Comparison of ENCODE assay signal across 20 mouse cellular contexts in genomic region chr11:82929633-82929950, GRCm38 (mm10). TPM values are rescaled to one million over a fixed set of nuclear protein-coding genes. Genes with fewer than 3 reads are reported as not detected.
A peak's percentile ranks its signal among the peaks of the same experiment; 100 is the strongest.
DNase-seq lines count a peak whose midpoint lies in the region; ATAC-seq and TF ChIP-seq lines count a peak whose summit lies in the region.
"Had no signal": no experiment of that assay in that cellular context is flagged by ENCODE, and none has a peak within 500 bp of the region (broad histone marks: within the 10 kb centered on the region; RNA-seq: fewer than 3 reads in every experiment).

No protein-coding gene starts in this region.

- 33% methylated on average over 3 of the region's 3 CpGs for WGBS in lung, postnatal 0 days

- DNase-seq in gastrocnemius, adult 18-20 months (ENCODE audit: low spot score) = peak; percentile 28
- DNase-seq in gastrocnemius, postnatal 4 days (ENCODE audit: low spot score in 2 of 2) = no peak
- DNase-seq in lung, postnatal 0 days (ENCODE audit: low spot score) = peak; percentile 21
- DNase-seq in lung, postnatal 25 days (ENCODE audit: low spot score) = no peak
- DNase-seq in induced T-regulatory cell, adult 2 months (ENCODE audit: low read depth) = peak; percentile 29
- DNase-seq in frontal cortex, postnatal 10 days (ENCODE audit: low spot score in 2 of 2) = no peak
- DNase-seq: cerebellum, adult 11-12 months; heart, adult 18-20 months; lung, embryonic 14.5 days; right cerebral cortex, adult 18-20 months; thymus, postnatal 36 days had no signal

- no peaks in the 10 kb centered on the region for H3K4me1 ChIP-seq in lung, postnatal 0 days (ENCODE audit: insufficient read depth, low read depth, low read length)

- no peak for TF ChIP-seq CTCF in lung, postnatal 0 days (IDR thresholded peaks at IDR 0.05)

- H3K9ac ChIP-seq in lung, postnatal 0 days (replicated peaks; ENCODE audit: low read depth) = no peak overlapping the region
- H3K9ac ChIP-seq: embryonic facial prominence, embryonic 15.5 days; limb, embryonic 15.5 days; lung, embryonic 14.5 days had no signal

- H3K4me2 ChIP-seq in lung, postnatal 0 days (replicated peaks; ENCODE audit: low read depth, low read length) = no peak overlapping the region; the same call in 1 of the 2 replicates

- no peak for ATAC-seq in lung, postnatal 0 days
- ATAC-seq in megakaryocyte-erythroid progenitor cell, adult 5-6 weeks (replicated peaks; ENCODE audit: low FRiP score, low TSS enrichment, poor library complexity, severe bottlenecking) = no peak
- ATAC-seq: CD4-positive, CD25-positive, alpha-beta regulatory T cell, adult 4 months had no signal

- 0 out of 2 replicates have a peak, but pooled peaks cover 8% of the 10 kb centered on the region for H3K27me3 ChIP-seq in lung, postnatal 0 days (replicated peaks; ENCODE audit: insufficient read depth, low read length)

- H3K27ac ChIP-seq in lung, postnatal 0 days (ENCODE audit: low read length) = no peak overlapping the region
- H3K27ac ChIP-seq: embryonic facial prominence, embryonic 15.5 days; layer of hippocampus, adult 2 months; limb, embryonic 15.5 days; stomach, postnatal 0 days had no signal

- peak overlapping the region; percentile 63; the same call in 1 of the 2 replicates for H3K4me3 ChIP-seq in lung, postnatal 0 days (ENCODE audit: low read depth, low read length)

- H3K36me3 ChIP-seq in lung, postnatal 0 days (ENCODE audit: insufficient read depth, low read length) = no peaks in the 10 kb centered on the region
- H3K36me3 ChIP-seq: embryonic facial prominence, embryonic 15.5 days; limb, embryonic 15.5 days had no signal

- TF ChIP-seq EP300 in lung, postnatal 0 days (IDR thresholded peaks at IDR 0.05) = no peak

- H3K9me3 ChIP-seq in lung, postnatal 0 days (ENCODE audit: low read length) = no peaks in the 10 kb centered on the region
- H3K9me3 ChIP-seq: embryonic facial prominence, embryonic 15.5 days; limb, embryonic 15.5 days had no signal

RNA-seq across cellular contexts. Expression of gene Unc45b, which starts 19.2 kb away (rescaled TPM):
- 100 to 1,000 TPM; 186 to 189 TPM for total RNA-seq in gastrocnemius, adult 18-20 months (2021)
- 100 to 1,000 TPM; 115 to 124 TPM for total RNA-seq in gastrocnemius, postnatal 4 days (2021)
- 20.6 and 22.0 TPM in 2 replicates for polyA plus RNA-seq in lung, postnatal 0 days (2015; fragmentation: Nextera tagmentation; extraction: Ambion mirVana)
- not detected in 2 replicates for total RNA-seq in megakaryocyte-erythroid progenitor cell, adult 5-6 weeks (2014; fragmentation: Nextera tagmentation)
- not detected in 2 replicates for total RNA-seq in megakaryocyte-erythroid progenitor cell, adult 5-6 weeks (2017)

RNA-seq across cellular contexts. Expression of gene Nle1, which starts 21.4 kb away (rescaled TPM):
- total RNA-seq in gastrocnemius, adult 18-20 months (2021) = 10 to 100 TPM; 10.4 to 13.9 TPM
- total RNA-seq in gastrocnemius, postnatal 4 days (2021) = 10 to 100 TPM; 22.3 to 27.4 TPM
- 9.5 and 10.8 TPM in 2 replicates for polyA plus RNA-seq in lung, postnatal 0 days (2015; fragmentation: Nextera tagmentation; extraction: Ambion mirVana)
- 103 and 130 TPM in 2 replicates for total RNA-seq in megakaryocyte-erythroid progenitor cell, adult 5-6 weeks (2014; fragmentation: Nextera tagmentation)
- 18.6 and 45.0 TPM in 2 replicates for total RNA-seq in megakaryocyte-erythroid progenitor cell, adult 5-6 weeks (2017)

RNA-seq across cellular contexts. Expression of gene Slfn5, which starts 21.6 kb away (rescaled TPM):
- 10 to 100 TPM; 16.5 to 24.1 TPM for total RNA-seq in gastrocnemius, adult 18-20 months (2021)
- total RNA-seq in gastrocnemius, postnatal 4 days (2021) = 10 to 100 TPM; 18.3 to 24.7 TPM
- 25.8 and 29.9 TPM in 2 replicates for polyA plus RNA-seq in lung, postnatal 0 days (2015; fragmentation: Nextera tagmentation; extraction: Ambion mirVana)
- 1.1 and 2.5 TPM in 2 replicates for total RNA-seq in megakaryocyte-erythroid progenitor cell, adult 5-6 weeks (2014; fragmentation: Nextera tagmentation)
- total RNA-seq in megakaryocyte-erythroid progenitor cell, adult 5-6 weeks (2017) = 2.8 and 5.5 TPM in 2 replicates

RNA-seq across cellular contexts. Expression of gene Fndc8, which starts 37.7 kb away (rescaled TPM):
- not detected for total RNA-seq in gastrocnemius, adult 18-20 months (2021)
- not detected for total RNA-seq in gastrocnemius, postnatal 4 days (2021)
- 0.24 and 0.27 TPM in 2 replicates for polyA plus RNA-seq in lung, postnatal 0 days (2015; fragmentation: Nextera tagmentation; extraction: Ambion mirVana)
- not detected in 2 replicates for total RNA-seq in megakaryocyte-erythroid progenitor cell, adult 5-6 weeks (2014; fragmentation: Nextera tagmentation)
- not detected in 2 replicates for total RNA-seq in megakaryocyte-erythroid progenitor cell, adult 5-6 weeks (2017)
- total RNA-seq: heart, adult 18-20 months; heart, postnatal 25 days; layer of hippocampus, adult 2 months; left cerebral cortex, postnatal 10 days had no signal
- polyA plus RNA-seq: frontal cortex, adult 2 months; lung, embryonic 14.5 days; stomach, postnatal 0 days had no signal

RNA-seq across cellular contexts. Expression of gene Rad51d, which starts 39.2 kb away (rescaled TPM):
- 1 to 10 TPM; 2.9 to 4.7 TPM for total RNA-seq in gastrocnemius, adult 18-20 months (2021)
- total RNA-seq in gastrocnemius, postnatal 4 days (2021) = 10 to 100 TPM in 1 of 2 experiments, 1 to 10 TPM in 1; 9.6 to 10.4 TPM
- polyA plus RNA-seq in lung, postnatal 0 days (2015; fragmentation: Nextera tagmentation; extraction: Ambion mirVana) = 7.3 and 8.7 TPM in 2 replicates
- total RNA-seq in megakaryocyte-erythroid progenitor cell, adult 5-6 weeks (2014; fragmentation: Nextera tagmentation) = 14.3 and 20.0 TPM in 2 replicates
- total RNA-seq in megakaryocyte-erythroid progenitor cell, adult 5-6 weeks (2017) = 16.3 and 18.9 TPM in 2 replicates

Comparison
In these comparisons a context has a peak if more than half of its experiments do, and no peak if none do; other contexts are left out.
1. DNase-seq: peak in gastrocnemius, adult 18-20 months (single experiment), lung, postnatal 0 days (single experiment) and induced T-regulatory cell, adult 2 months (single experiment); none in gastrocnemius, postnatal 4 days (0 of 2), lung, postnatal 25 days (single experiment) and frontal cortex, postnatal 10 days (0 of 2).
2. RNA of gene Unc45b, which starts 19.2 kb away (total RNA-seq): 186 to 189 TPM in gastrocnemius, adult 18-20 months and 115 to 124 TPM in gastrocnemius, postnatal 4 days; not detected in megakaryocyte-erythroid progenitor cell, adult 5-6 weeks; every median in the first group is over 100 times any median in the second.